Mouse (Mus musculus): Measurements from ENCODE around the gene Cd5. TPM values are rescaled to one million over a fixed set of nuclear protein-coding genes. Genes with fewer than 3 reads are reported as not detected.
A peak's percentile ranks its signal among the peaks of the same experiment; 100 is the strongest.

Cd5 gene
- total and polyA plus RNA-seq, 3 experiments = 0.11 to 0.80 (median 0.26) TPM

DNA sequence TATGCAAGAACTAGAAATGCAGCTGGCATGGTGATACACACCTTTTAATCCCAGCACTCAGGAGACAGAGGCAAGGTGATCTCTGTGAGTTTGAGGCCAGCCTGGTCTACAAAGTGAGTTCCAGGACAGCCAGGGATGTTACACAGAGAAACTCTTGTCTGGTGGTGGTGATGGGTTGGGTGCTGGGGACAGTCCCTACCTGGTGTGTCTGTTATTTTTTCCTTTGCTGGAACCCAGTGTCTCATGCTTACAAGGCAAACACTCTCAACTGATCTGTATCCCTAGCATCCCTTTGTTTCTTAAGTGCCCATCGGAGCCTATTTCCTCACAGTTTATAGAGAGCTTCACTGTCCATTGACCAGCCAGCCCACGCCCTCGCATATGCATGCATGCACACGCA lies 1.1 kb upstream of the Cd5 start:
- intact Hi-C loops (cut with DNase I) = no loop called here
- H3K4me3 ChIP-seq = no peak overlapping the region
- no peaks in the 10 kb centered on the region for H3K36me3 ChIP-seq (ENCODE audit: control insufficient read depth, insufficient read depth, low read length)
- no peaks in the 10 kb centered on the region for H3K4me1 ChIP-seq (ENCODE audit: control insufficient read depth, insufficient read depth, low read length)
- no peaks in the 10 kb centered on the region for H3K79me2 ChIP-seq (replicated peaks; ENCODE audit: control insufficient read depth, insufficient read depth, low read length)
- no peak for TF ChIP-seq POLR2A (IDR thresholded peaks at IDR 0.05; ENCODE audit: insufficient read depth, low read depth, low read length)
- no peak for TF ChIP-seq CTCF (IDR thresholded peaks at IDR 0.05)
- TF ChIP-seq EP300 (IDR thresholded peaks at IDR 0.05; ENCODE audit: insufficient read depth, low read depth, low read length) = no peak
- WGBS = 93% methylated on average over 4 of the region's 4 CpGs
- no peak for DNase-seq
- H3K27ac ChIP-seq = no peak overlapping the region
- H3K9ac ChIP-seq (ENCODE audit: low read depth, low read length) = no peak overlapping the region
- no peaks in the 10 kb centered on the region for H3K27me3 ChIP-seq (ENCODE audit: control insufficient read depth, insufficient read depth, low read length)

- no peak for TF ChIP-seq POLR2A (IDR thresholded peaks at IDR 0.05; ENCODE audit: insufficient read depth, low read depth, low read length)
- Histone ChIP-seq H3K27me3 (ENCODE audit: control insufficient read depth, insufficient read depth, low read length) (no peaks in the 10 kb centered on the region), H3K4me3 (no peak overlapping the region), H3K79me2 (replicated peaks; ENCODE audit: control insufficient read depth, insufficient read depth, low read length) (no peaks in the 10 kb centered on the region), H3K9ac (ENCODE audit: low read depth, low read length) (no peak overlapping the region), H3K36me3 (ENCODE audit: control insufficient read depth, insufficient read depth, low read length) (no peaks in the 10 kb centered on the region), H3K27ac (no peak overlapping the region), H3K4me1 (ENCODE audit: control insufficient read depth, insufficient read depth, low read length) (no peaks in the 10 kb centered on the region)
- intact Hi-C loops (cut with DNase I) = no loop called here
- 97% methylated on average over 6 of the region's 6 CpGs for WGBS
- no peak for DNase-seq
Observed at GRCm38 (mm10) chr19:10738038-10738437, 764 bp downstream of the Cd5 start.

- 92% methylated on average over 7 of the region's 7 CpGs for WGBS
- intact Hi-C loops (cut with DNase I) = no loop called here
Observed at GRCm38 (mm10) chr19:10735861-10736260, 2.9 kb downstream of the Cd5 start.

GRCm38 (mm10) chr19:10735061-10735460 lies 3.7 kb downstream of the Cd5 start:
- Histone ChIP-seq H3K79me2 (replicated peaks; ENCODE audit: control insufficient read depth, insufficient read depth, low read length) (no peaks in the 10 kb centered on the region), H3K4me3 (no peak overlapping the region), H3K9ac (ENCODE audit: low read depth, low read length) (no peak overlapping the region), H3K27me3 (ENCODE audit: control insufficient read depth, insufficient read depth, low read length) (no peaks in the 10 kb centered on the region), H3K27ac (no peak overlapping the region), H3K4me1 (ENCODE audit: control insufficient read depth, insufficient read depth, low read length) (no peaks in the 10 kb centered on the region), H3K36me3 (ENCODE audit: control insufficient read depth, insufficient read depth, low read length) (no peaks in the 10 kb centered on the region)
- 78% methylated on average over 3 of the region's 3 CpGs for WGBS
- TF ChIP-seq EP300 (IDR thresholded peaks at IDR 0.05; ENCODE audit: insufficient read depth, low read depth, low read length) = no peak
- no peak for TF ChIP-seq CTCF (IDR thresholded peaks at IDR 0.05)
- no peak for TF ChIP-seq POLR2A (IDR thresholded peaks at IDR 0.05; ENCODE audit: insufficient read depth, low read depth, low read length)
- no peak for DNase-seq
- intact Hi-C loops (cut with DNase I) = no loop called here

More at GRCm38 (mm10) chr19:10735861-10736260, 2.9 kb downstream of the Cd5 start:
- Histone ChIP-seq H3K27ac (no peak overlapping the region), H3K27me3 (ENCODE audit: control insufficient read depth, insufficient read depth, low read length) (no peaks in the 10 kb centered on the region), H3K4me1 (ENCODE audit: control insufficient read depth, insufficient read depth, low read length) (no peaks in the 10 kb centered on the region), H3K4me3 (no peak overlapping the region), H3K79me2 (replicated peaks; ENCODE audit: control insufficient read depth, insufficient read depth, low read length) (no peaks in the 10 kb centered on the region), H3K9ac (ENCODE audit: low read depth, low read length) (no peak overlapping the region), H3K36me3 (ENCODE audit: control insufficient read depth, insufficient read depth, low read length) (no peaks in the 10 kb centered on the region)
- no peak for DNase-seq
- TF ChIP-seq CTCF (IDR thresholded peaks at IDR 0.05) = no peak
- TF ChIP-seq EP300 (IDR thresholded peaks at IDR 0.05; ENCODE audit: insufficient read depth, low read depth, low read length) = no peak
- TF ChIP-seq POLR2A (IDR thresholded peaks at IDR 0.05; ENCODE audit: insufficient read depth, low read depth, low read length) = no peak

DNA sequence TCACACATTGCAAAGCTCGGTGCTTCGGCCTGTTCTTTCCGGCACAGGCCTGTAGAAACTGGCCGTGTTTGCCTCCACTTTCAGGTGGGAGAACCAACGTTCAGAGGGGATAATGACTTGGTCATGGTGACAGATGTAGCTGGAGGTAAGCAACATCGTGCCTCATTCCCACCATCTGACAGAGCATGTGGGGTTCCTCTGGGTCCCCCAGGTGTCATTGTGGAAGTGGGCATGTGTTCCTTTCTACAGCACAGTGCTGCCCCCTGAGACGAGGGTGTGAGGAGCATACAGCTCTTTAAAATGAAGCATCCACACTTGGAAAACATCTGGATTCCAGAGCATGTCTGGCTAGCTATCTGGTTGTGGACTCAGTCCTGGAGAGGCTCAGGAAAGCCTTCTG lies 4.2 kb downstream of the Cd5 start:
- 88% methylated on average over 7 of the region's 7 CpGs for WGBS
- H3K27me3 ChIP-seq (ENCODE audit: control insufficient read depth, insufficient read depth, low read length) = no peaks in the 10 kb centered on the region
- intact Hi-C loops (cut with DNase I) = no loop called here

DNA sequence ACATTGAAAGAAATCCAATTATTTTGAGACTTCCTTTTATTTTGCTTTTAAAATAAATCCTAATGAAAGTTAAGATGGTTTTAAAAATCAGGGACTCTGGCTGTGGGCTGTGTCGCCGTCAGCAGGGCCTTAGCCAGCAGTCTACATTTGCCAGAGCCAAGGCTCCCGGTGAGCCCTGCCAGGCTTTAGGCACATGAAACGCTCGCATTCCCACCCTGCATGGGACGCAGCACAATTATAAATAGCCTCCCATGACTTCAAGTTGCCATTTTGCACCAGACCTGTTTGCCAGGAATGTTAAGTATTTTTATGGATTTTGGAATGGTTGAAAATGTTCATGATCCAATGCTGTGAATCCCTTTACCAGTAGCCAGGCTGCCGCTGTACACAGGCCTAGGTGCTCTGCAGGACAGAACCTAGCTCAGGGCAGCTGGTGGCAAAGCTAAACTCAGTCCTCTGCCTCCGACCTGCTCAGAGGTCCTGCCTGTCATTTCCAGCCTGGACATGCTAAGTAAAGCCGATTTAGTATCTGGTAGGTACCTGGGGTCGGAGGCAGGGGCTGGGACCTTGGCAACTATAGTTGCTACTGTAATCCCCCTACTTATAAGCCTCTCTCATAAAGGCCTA lies 5.2 kb downstream of the Cd5 start:
- Histone ChIP-seq H3K4me3 (no peak overlapping the region), H3K9ac (ENCODE audit: low read depth, low read length) (no peak overlapping the region), H3K79me2 (replicated peaks; ENCODE audit: control insufficient read depth, insufficient read depth, low read length) (no peaks in the 10 kb centered on the region), H3K36me3 (ENCODE audit: control insufficient read depth, insufficient read depth, low read length) (no peaks in the 10 kb centered on the region), H3K27me3 (ENCODE audit: control insufficient read depth, insufficient read depth, low read length) (no peaks in the 10 kb centered on the region), H3K27ac (peak overlapping the region; percentile 21), H3K4me1 (ENCODE audit: control insufficient read depth, insufficient read depth, low read length) (no peaks in the 10 kb centered on the region)
- WGBS = 63% methylated on average over 10 of the region's 10 CpGs
- peak in 1 of 2 experiments; percentile 53 for DNase-seq
- intact Hi-C loops (cut with DNase I) = no loop called here
- no peak for TF ChIP-seq POLR2A (IDR thresholded peaks at IDR 0.05; ENCODE audit: insufficient read depth, low read depth, low read length)
- no peak for TF ChIP-seq CTCF (IDR thresholded peaks at IDR 0.05)
- TF ChIP-seq EP300 (IDR thresholded peaks at IDR 0.05; ENCODE audit: insufficient read depth, low read depth, low read length) = no peak

More for the DNA sequence above, 4.2 kb downstream of the Cd5 start:
- H3K9ac ChIP-seq (ENCODE audit: low read depth, low read length) = no peak overlapping the region
- H3K4me3 ChIP-seq = no peak overlapping the region
- no peak for TF ChIP-seq EP300 (IDR thresholded peaks at IDR 0.05; ENCODE audit: insufficient read depth, low read depth, low read length)
- TF ChIP-seq POLR2A (IDR thresholded peaks at IDR 0.05; ENCODE audit: insufficient read depth, low read depth, low read length) = no peak
- no peak for TF ChIP-seq CTCF (IDR thresholded peaks at IDR 0.05)
- no peaks in the 10 kb centered on the region for H3K79me2 ChIP-seq (replicated peaks; ENCODE audit: control insufficient read depth, insufficient read depth, low read length)
- DNase-seq = no peak
- no peak overlapping the region for H3K27ac ChIP-seq
- no peaks in the 10 kb centered on the region for H3K36me3 ChIP-seq (ENCODE audit: control insufficient read depth, insufficient read depth, low read length)
- no peaks in the 10 kb centered on the region for H3K4me1 ChIP-seq (ENCODE audit: control insufficient read depth, insufficient read depth, low read length)

All from heart, adult 2 months (tissue).